Mouse (Mus musculus) lung, postnatal 4 days (tissue): ENCODE measurements around the gene Glycam1.
"Not testable (repeated sequence)": the region's sequence is repeated elsewhere in the genome, so short reads cannot be mapped to it uniquely, and the experiment has no call there.

Source experiments
- DNase-seq, 2 experiments: peaks; one replicate each; pipeline ENCODE4 v3.0.0; 2021

Glycam1 gene

DNA sequence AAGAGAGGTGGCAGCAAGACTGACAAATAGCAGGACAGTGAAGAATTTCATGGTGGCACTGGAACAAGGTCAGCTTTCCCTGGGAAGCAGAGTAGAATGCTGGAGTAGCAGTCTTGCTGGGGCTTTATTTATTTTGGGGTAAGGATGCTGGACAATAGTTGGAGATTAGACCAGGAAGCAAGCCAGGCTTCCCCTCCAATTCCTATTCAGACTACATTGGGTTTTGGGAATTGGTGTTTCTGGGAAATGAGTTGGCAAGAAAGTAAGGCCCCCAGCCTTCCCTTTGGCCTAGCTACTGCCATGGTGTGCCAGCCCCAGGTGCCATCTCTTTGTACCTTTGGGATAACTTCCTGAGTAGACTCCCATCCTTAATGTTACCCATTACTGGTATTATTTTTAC, at the start of gene Glycam1:
Glycam1 (minus strand) TSS at position 101 of the 400 bp plus-strand sequence.
- DNase-seq, result no peak

DNA sequence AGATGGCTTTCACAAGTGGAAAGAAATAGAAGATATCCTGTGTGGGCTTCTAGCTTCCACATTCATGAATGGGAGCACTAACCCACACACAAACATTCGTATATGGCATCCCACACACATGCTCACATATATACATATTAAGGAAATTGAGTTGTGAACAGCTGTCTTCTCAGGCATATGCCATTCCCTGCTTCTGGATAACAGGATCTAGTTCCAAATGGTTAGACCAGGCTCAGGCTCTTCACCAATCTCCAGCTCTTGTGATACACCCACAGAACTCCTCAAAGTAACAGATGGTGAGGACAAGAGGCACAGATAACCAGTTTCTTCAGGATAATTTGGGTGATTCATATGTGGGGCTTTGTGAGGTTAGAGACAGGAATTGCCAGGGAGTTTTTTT, 39.6 kb upstream of the Glycam1 start:
- DNase-seq, result no peak

DNA sequence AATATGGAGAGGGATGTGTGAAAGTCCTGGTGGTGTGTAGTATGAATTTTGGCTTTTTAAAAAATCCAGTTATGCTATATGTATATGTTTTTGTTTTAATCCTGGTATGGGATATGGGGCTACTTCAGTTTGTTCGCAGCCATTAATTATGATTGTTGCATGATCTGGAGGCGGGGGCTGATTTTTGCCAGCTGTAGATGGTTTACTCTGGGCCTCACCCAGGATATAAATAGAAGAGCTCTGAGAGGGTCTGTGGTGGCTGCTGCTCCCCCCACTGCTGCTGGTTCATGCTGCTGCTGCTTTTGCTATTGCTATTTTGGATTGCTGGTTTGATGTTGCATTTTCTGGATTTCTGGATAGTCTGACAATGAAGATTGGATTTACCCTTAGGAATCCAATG, 25.9 kb upstream of the Glycam1 start:
- peak in 1 of 2 experiments; percentile 41 for DNase-seq

DNA sequence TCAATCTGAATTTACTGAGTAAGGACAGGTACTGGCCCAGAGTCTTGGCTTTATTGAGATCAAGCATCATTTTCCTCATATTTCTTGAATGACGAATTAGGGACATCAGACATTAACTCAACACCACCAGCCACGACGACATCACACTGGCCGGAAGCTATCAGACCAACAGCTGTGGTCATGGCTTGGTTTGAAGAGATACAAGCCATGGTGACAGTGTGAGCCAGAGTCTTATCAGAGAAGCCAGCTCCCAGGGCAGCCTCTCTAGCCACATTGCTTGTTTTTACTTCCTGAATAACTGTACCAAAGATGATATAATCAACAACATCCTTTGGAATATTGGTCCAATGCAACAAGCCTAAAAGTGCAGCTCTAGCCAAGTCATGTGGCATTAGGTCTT, 22.9 kb upstream of the Glycam1 start:
- DNase-seq, result not testable (repeated sequence)

DNA sequence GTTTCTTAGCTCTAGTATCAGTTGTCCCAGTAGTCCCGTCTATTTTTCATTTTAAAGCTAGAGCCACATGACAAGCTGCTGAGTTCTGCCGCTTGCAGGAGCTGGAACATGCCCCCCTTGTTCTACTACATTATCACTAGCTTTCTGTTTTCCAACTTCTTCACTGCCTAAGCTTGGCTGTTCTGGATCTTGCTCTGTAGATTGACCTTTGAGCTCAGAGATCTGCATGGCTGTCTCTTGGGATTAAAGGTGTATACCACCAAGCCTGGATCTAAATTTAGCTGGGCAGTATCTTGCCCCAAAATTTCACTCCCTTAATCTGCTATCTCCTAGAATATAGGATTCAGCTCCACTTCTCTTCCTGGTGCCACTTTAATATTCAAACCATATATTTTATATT, 21.0 kb upstream of the Glycam1 start:
- DNase-seq, result no peak

DNA sequence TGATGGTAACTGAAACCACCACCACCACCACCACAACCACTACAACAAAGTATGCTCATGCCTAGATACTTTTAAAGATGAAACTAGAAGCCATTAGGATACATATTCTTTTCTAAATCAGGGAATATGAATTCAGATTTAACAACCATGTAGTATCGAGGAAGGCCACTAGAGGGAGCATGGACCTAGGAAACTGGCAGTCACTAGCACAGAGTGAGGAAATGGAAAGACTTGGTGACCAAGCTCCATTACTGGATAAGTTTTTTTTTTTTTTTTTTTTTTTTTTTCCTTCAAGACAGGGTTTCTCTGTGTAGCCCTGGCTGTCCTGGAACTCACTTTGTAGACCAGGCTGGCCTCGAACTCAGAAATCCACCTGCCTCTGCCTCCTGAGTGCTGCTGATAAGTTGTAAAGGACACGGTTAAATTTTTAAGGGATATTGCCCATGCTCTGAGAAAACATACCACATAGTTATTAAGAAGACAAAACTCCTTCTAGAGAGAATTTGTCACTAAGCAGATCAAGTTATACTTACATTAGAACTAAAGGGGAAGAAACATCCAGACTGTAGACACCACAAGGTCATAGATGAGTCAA, 12.7 kb downstream of the Glycam1 start:
- peak in 1 of 2 experiments; percentile 41 for DNase-seq

DNA sequence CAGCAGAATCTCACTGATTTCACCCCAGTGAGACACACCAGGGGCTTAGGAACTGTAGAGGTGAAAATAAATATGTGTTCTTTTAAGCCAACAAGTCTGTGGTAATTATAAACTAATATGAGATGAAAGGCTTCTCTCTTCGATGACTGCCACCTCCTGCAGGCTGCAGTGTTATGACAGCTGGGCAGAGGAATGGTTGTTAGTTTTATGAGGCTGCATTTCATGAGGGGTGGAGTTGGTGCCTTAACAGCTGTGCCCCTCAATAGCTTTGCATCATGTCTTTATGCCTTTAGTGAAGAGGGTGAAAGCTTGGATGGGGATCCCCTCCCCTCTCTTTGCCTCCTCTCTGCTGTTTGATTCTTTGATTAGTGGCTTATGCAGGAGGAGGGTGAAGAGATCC, 13.8 kb downstream of the Glycam1 start:
- no peak for DNase-seq

DNA sequence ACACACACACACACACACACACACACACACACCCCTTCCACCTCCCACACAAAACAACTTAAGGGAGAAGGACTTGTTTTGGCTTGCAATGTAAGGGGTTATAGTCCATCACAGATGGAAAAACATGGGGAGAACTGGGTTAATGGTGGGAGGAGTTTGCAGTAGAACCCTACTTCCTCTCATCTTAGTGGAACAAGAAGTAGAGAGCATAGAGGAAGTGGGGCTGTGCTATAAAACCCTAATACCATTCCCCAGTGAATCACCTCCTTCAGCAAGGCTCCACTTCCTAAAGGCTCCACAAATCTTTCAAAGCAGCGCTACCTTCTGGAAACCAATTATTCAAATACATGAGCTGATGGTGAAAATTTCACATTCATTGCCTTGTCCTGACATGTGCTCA, 15.4 kb downstream of the Glycam1 start:
- no peak for DNase-seq

DNA sequence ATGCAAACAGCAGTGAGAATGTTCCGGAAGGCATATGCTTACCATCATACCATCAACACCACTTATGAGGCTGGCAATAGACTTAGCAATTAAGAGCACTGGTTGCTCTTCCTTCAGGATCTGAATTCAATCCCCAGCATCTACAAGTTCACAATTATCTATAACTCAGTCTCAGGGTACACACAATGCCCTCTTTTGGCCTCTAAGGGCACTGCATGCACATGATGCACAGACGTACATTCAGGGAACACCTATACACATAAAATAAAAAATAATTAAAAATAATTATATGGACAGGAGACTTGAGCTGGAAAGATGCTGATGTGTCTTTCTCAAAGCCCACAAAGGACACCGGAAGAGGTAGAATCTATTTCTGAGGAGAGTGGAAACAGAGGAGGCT, 16.9 kb downstream of the Glycam1 start:
- no peak for DNase-seq

DNA sequence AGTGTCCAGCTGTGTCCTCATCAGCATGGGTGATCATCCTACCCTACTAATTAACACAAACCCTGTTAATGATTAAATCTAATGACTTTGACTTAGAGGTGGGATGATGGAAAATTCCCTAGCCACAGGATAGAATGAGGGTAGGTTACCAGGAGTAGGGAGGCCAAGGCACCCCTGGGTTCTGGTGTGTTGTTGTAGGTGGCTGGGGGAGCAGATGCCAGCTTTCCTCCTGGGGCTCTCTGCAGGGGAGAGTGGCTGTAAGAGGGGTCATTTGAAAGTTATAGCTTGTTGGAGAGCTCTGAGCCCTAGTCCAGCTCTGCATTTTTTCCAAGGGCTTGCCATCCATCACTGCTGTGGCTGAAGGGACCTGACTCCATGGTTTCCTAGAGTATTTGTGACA, 22.4 kb downstream of the Glycam1 start:
- DNase-seq, result no peak

DNA sequence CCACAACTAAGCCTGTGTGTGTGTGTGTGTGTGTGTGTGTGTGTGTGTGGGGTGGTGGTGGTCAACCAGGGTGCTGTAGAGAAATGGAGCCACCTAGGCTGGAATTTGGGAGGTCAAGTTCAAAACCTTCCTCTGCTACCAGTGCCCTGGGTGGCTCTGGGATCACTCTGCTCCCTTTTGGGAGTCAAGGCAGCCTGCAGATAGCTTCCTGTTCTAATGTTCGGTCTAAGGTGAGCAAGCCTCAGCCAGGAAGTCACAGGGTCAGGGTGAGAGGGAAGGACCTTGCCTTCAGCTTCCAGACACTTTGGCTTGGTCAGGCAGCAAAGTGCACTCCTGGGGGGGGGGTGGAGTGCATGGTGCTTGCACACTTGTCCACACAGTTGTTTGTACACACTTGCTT, 24.2 kb downstream of the Glycam1 start:
- no peak for DNase-seq

DNA sequence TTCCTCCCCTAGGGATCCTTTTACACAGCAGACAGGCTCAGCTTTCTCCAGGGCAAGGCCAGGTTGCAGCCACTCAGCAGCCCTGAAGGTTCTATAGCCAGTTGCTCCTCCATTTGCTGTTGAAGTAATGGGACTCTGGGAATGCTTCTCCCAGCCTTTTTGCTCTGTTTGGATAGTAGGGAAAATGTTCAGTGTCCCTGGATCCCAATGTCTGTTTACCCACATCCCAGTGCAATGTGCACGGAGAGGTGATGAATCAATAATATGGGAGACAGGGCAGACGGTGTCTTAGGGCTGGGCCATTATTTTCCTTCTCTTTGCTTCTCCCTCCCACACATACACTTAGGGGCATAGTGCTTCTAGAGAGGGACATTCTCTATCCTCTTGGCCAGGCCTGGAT, 25.6 kb downstream of the Glycam1 start:
- DNase-seq, result no peak

DNA sequence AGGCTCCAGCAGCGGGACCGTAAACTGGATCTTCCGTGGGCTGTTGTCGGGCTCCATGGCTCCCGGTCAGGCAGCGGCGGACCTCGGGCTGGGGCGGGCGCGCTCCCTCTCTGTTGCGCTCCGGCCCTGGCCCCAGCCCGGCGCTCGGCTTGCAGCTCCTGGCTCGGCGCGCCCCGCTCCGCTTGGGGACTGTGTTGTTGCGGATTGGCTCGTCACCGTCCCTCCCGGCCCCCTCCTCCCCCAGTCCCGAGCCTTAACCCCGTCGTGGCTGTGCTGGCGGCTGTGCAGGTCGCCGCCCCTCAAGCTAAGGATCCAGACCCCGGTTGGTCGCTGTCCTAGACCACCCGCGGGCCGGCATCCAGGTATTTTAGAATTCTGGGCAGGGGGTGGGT, 27.1 kb downstream of the Glycam1 start, which contains the start of gene Ppp1r1a:
Ppp1r1a (minus strand) TSS at position 182 of the 392 bp plus-strand sequence.
- DNase-seq, result peak; percentile 40 to 61

DNA sequence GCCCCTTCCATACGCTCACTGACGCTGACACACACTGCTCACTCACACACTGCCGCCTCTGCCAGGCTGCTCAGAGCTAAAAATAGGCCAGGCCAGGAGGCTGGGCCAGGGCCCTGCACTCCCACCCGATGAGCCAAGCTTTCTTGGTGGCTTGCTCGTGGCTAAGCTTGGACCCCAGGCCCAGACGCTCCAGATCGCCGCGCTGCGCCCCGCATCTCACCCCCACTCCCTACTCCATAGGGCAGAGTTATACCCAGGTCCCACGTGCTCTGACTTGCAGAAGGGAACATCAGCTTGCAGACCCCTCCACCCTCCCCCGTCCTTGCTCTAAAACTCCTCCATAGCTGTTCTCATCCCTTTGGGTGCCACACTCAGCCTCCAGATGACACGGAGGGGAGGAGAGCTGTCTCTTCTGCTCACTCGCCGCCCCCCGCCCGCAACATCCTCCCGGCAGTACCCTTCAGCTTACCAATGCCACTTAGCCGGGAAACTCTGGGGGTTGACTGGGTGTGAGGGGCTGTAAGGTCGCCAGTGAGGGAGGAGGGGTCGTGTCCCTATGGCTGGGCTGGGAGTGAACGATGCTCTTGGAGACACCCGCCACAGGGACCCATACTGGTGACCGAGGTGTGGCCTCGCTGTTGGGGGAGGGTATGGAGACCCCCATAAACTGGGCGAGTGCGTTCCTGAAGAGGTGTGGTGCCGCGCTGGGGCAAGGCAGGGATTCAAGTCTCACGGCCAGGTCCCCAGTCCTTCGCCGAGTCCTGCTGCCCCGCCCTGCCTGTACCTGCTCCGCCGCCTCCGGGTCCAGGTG, 27.7 kb downstream of the Glycam1 start:
- DNase-seq, result no peak

DNA sequence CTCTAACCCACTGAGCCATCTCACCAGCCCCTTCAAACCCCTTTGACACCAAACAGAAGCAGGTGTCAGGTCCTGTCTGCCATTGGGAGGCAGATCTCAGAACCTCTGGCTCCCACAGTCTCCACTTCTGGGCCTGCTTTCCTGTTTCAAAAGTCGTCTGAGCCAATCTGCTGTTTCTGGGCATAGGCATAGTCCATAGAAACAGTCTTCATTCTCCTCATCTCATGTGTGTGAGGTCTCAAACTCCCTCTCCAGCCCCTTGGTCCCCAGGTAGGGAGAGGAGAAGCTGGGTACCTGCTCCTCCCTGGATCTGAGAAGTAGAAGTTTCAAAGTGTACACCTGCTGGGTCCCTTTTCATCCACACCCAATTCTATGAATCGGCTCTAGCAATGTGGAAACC, 28.4 kb downstream of the Glycam1 start:
- DNase-seq, result no peak

DNA sequence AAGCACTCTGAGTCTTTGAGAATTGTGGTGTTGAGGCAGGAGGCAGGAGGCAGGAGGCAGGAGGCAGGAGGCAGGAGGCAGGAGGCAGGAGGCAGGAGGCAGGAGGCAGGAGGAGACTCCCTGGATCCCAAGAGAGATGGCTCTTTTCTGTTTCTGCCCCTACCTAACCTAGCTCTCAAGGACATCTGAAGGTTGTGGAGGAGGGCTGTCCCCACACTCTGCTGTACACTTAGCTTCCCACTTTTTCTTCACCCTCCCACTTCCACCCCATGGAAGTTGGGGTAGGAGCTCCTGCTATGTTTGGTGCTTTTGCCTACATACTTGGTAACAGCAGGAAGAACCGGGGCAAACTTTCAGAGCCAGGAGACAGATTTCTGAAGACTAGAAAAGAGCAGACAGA, 29.1 kb downstream of the Glycam1 start:
- no peak for DNase-seq

DNA sequence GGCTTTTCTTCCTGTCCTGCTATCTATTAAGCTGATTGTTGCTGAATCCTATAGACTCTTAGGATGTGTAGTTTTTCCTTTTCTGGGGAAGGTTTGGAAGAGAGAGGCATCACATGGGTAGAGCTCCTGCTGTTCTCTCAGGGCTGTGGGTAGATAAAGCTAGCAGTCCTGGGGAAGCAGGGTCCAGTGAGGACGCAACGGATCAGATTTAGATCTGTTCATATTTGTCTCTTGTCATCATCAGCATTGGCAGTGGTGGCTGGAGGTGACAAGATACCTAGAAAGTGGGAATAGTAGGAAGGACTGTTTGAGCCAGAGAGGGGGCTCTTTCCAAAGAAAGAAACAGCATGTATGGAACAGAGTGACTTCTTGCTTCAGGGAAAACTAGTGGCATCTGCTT, 29.9 kb downstream of the Glycam1 start:
- no peak for DNase-seq

DNA sequence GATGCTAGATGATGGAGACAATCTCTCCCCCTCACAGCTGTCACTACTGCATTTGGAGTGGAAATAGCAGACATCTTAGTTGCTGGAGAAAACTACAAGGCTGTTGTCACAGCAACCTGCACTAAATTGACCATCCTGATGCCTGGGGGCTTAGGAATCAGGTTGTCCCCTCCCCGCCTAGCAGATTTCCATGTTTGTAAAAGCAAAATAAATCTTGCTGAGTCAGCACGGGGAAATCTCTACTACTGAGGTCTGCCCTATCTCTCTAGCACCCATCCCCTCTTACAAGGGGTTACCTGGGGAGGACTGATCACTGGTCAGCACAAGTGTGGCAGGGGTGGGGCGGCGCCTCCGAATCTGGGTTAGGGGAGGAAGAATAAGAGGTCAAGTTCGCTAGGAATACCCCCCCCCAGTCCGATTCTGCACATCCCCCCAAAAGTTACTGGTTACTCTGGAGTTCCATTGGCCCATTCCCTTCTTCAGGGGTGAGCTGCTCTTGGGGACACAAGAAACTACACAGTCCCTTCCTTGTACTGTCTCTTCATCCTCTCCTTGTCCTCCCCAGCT, 30.7 kb downstream of the Glycam1 start:
- DNase-seq, result no peak

DNA sequence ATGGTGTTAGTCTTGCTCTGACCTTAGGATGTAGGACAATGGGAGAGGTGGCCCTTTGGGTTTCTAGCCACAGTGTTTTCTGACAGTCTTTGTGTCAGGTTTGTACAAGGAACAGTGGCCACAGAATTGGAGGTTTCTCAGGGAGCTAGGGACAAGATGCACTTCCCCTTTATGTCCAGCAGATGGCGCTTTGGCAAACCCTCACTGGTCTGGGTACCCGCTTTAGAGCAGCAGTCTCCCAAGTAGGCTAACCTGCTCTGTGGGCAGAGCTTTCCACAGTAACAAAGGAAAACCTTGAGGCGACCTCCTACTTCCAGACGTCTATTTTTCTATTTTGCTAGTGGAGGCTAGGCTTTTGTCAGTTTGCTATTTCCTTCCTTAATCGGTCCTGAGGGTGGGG, 34.5 kb downstream of the Glycam1 start:
- peak in 1 of 2 experiments; percentile 54 for DNase-seq

DNA sequence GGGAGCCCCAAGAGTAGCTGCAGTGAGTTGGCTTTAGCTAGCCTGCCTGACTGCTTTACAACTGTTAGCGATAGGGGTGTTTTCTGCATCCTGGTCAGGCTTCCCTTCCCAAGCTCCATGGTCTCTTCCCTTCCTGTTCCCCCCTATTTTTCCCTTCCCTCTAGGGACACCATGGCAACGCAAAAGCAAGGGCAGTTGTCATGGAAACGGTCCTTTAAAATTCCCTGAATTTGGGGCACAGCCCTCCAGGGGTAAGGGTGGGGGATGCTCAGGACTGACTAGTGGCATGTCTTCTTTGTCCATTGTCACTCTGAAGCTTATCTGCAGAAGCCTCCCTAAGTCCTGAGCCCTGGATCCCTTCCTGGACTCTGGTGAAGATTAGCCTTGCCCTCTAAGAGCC, 41.7 kb downstream of the Glycam1 start:
- DNase-seq, result no peak

DNA sequence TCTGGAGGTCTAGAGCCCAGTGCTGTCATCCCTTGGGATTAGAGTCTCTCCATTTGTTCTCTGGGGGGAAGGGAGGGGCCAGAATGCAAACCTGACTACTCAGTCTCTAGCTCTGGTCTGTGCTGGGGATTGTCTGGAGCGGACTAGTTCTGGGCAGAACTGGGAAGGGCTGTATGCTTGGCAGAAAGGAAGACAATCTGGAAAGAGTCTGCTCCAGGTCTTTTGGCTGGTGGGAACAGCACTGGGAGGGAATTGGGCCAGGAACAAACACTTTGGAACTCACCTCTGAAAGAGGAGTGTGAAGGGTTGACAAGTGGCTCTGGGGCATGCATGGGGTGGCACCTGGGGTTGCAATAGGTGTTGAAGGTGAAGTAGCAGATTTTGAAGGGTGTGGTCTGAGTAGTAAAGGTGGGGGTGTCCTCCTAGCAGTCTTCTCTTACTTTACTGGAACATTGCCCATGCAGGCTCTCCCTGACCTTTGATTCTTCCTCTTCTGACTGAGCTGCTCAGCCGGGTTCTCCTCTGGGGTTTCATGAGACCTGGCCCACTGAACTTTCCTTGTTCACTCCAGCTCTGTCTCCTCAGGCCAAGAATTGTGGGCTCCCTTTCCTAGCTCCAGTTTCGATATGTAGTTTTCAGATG, 42.3 kb downstream of the Glycam1 start:
- peak; percentile 16 to 53 for DNase-seq

DNA sequence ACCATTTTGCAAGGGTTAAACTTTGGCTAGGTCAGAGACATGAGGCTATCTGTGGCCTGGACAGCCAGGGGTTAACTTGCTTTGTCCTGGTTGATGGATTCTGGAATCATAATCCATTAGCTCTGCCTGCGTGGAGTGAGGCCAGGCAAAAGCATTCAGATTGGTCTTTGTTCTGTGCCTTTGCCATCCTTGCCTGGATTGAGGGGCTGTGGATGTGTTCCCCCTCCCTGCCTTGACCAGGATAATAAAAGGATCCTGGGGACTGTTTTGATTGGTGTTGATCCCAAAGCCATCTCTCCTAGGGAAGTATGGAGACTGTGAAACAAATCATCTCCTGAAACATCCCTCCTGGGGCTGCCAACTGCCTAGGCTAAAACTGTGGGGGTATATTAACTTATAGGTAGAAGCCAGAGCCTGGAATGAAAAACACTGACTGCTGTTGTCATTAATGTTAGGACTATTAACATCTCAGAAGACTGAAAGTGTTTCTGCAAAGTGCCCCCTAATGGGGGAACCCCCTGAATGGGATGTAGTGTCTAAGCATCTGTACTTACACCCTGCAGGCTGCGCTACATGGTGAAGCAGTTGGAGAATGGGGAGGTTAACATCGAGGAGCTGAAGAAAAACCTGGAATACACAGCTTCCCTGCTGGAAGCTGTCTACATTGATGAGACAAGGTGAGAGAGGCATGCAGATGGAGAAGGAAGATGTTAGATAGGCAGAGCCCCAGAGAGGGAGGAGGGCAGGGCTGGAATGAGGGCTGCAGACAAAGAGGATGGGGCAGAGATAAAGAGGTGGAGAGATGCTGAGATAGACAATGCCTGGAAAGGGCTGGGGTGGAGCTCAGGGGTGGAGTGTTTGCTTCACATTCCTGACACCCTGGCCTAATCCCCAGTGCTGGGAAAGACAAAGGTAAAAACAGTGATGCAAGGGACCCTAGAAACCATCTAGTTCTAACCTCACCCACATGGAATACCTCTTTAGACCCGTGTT, 45.2 kb downstream of the Glycam1 start:
- no peak for DNase-seq
